Mouse (Mus musculus) kidney, adult 2 months (tissue): ENCODE data around the gene Sema4d.

Experiments used
- CTCF ChIP-seq: fragments of 200-500 bp; conservative IDR thresholded peaks from 2 replicates; pipeline ENCODE4 v1.5.1; 2011; ENCODE audit warnings: low read depth, mild to moderate bottlenecking, control low read depth, low read length, moderate library complexity, mixed read lengths; ENCODE audit not compliant: insufficient read depth, insufficient read length
- POLR2A ChIP-seq: fragments of 200-500 bp; IDR thresholded peaks from one replicate; pipeline ENCODE4 v1.6.1; 2011; ENCODE audit warnings: low read depth, low read length, control low read depth

- TF ChIP-seq CTCF (no peak), POLR2A (no peak)
Observed at GRCm38 (mm10) chr13:51808141-51808540, 14.6 kb upstream of the Sema4d start.
